Mouse (Mus musculus) heart, embryonic 14.5 days (tissue): ENCODE results near the gene C1qtnf2. TPM values are rescaled to one million over a fixed set of nuclear protein-coding genes. Genes with fewer than 3 reads are reported as not detected.
A peak's percentile ranks its signal among the peaks of the same experiment; 100 is the strongest.

Experiments used
- ATAC-seq: fragments of 200-750 bp; cut with Nextera tagmentation; 2 replicates; pipeline ENCODE4 v1.8.0; 2017; ENCODE audit warnings: low read depth, moderate TSS enrichment; ENCODE audit not compliant: insufficient number of reproducible peaks, insufficient read depth, low FRiP score
- H3K27ac ChIP-seq, 2 experiments: fragments of 200-500 bp in 1 of 2; fragments of 300-500 bp in 1 of 2; sonication (generic) in 1 of 2; replicated peaks in 1 of 2; 2 replicates each; pipeline ENCODE4 v1.5.1; 2012 to 2014; ENCODE audit warnings: low read depth in 2 of 2, low read length in 2 of 2, control low read depth in 1 of 2, mild to moderate bottlenecking in 1 of 2, mixed read lengths in 1 of 2; ENCODE audit not compliant: control insufficient read depth in 1 of 2, insufficient read depth in 1 of 2
- H3K27me3 ChIP-seq: fragments of 300-500 bp; sonication (generic); 2 replicates; pipeline ENCODE4 v1.6.1; 2014; ENCODE audit warnings: mild to moderate bottlenecking, low read length, control low read depth; ENCODE audit not compliant: control insufficient read depth, insufficient read depth
- H3K36me3 ChIP-seq: fragments of 300-500 bp; sonication (generic); 2 replicates; pipeline ENCODE4 v1.6.1; 2014; ENCODE audit warnings: mild to moderate bottlenecking, control low read depth, low read length, mixed read lengths; ENCODE audit not compliant: control insufficient read depth, insufficient read depth
- H3K4me1 ChIP-seq, 2 experiments: fragments of 200-500 bp in 1 of 2; fragments of 300-500 bp in 1 of 2; sonication (generic) in 1 of 2; 2 replicates each; pipeline ENCODE4 v1.6.1; 2012 to 2014; ENCODE audit warnings: low read length in 2 of 2, control low read depth in 1 of 2, mixed read lengths in 1 of 2; ENCODE audit not compliant: control insufficient read depth in 2 of 2, insufficient read depth in 2 of 2
- H3K4me2 ChIP-seq: fragments of 300-500 bp; sonication (generic); 2 replicates; pipeline ENCODE4 v1.6.1; 2014; ENCODE audit warnings: mild to moderate bottlenecking, low read length
- H3K4me3 ChIP-seq, 2 experiments: fragments of 200-500 bp in 1 of 2; fragments of 300-500 bp in 1 of 2; sonication (generic) in 1 of 2; 2 replicates each; pipeline ENCODE4 v1.5.1; 2012 to 2014; ENCODE audit warnings: low read length in 2 of 2, mild to moderate bottlenecking in 2 of 2, control low read depth in 1 of 2, low read depth in 1 of 2, moderate library complexity in 1 of 2; ENCODE audit not compliant: control insufficient read depth in 1 of 2, insufficient read depth in 1 of 2
- H3K9ac ChIP-seq: fragments of 300-500 bp; sonication (generic); 2 replicates; pipeline ENCODE4 v1.6.1; 2014; ENCODE audit warnings: mild to moderate bottlenecking, low read length
- H3K9me3 ChIP-seq: fragments of 300-500 bp; sonication (generic); 2 replicates; pipeline ENCODE4 v1.6.1; 2016; ENCODE audit warnings: low read length, control low read depth; ENCODE audit not compliant: control insufficient read depth
- WGBS: fragments of 180-500 bp; shearing (Covaris S2); extraction: QIAGEN DNeasy Blood & Tissue Kit; methylation state at CpG from one replicate; pipeline ENCODE4 v1.1.7; 2014; 5-methylcytosine and 5-hydroxymethylcytosine counted together
- polyA plus RNA-seq: library from polyadenylated mRNA; unstranded; fragments of >200 nt; fragmentation: Nextera tagmentation; extraction: Ambion mirVana; gene quantifications from 2 replicates; pipeline ENCODE4 v1.2.1, GENCODE M21; 2014

Gene C1qtnf2
- polyA plus RNA-seq, 1 experiment from 2014 or later, result 5.3 TPM

DNA sequence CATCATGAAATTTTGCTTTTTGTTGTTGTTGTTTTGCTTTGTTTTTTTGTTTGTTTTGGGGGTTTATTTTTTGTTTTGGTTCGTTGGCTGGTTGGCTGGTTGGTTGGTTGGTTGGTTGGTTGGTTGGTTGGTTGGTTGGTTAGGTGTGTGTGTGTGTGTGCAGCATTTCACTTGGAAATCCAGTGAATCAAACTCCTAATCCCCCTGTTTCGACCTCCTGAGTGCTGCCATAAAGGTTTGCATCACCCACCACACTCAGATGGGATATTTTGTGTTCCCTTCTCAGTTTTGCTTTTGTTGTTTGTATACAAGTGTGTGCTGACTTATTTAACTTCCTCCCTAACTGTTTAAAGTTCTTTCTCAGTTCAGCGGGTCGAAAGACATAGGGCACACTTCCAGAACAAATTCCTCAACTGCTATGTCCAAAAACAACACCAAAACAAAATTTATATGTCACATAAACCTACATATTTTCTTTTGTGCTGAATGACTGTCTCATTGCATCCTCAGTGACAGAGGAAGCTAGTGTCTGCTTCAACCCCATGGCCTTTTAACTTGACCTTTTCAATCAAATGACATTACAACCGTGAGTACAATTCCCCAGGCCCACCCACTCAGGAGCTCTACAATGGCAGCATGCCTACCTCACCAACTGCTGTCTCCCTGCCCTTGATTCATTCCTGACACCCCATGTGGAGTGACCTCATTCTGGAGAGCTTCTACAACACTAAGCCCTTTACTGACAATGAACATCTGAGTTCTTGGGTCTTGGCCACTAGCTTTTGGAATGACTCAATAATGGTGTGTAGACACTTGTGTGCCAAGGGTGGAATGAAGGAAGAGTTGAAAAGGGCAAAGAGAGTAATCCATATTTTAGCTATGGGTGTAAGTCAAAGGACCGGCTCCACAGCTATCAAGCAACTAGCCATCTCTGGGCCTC is 2.9 kb upstream of the C1qtnf2 start:
- no peak overlapping the region for H3K4me2 ChIP-seq
- H3K9ac ChIP-seq, result no peak overlapping the region
- H3K4me1 ChIP-seq, result peaks cover 8 to 10% of the 10 kb centered on the region in 2 experiments
- no peaks in the 10 kb centered on the region for H3K27me3 ChIP-seq
- no peak for ATAC-seq
- H3K9me3 ChIP-seq, result no peaks in the 10 kb centered on the region
- WGBS, result 66% methylated on average over 6 of the region's 6 CpGs
- H3K27ac ChIP-seq, result no peak overlapping the region; a peak in 1 of 4 replicates
- no peak overlapping the region for H3K4me3 ChIP-seq
- H3K36me3 ChIP-seq, result no peaks in the 10 kb centered on the region

- H3K4me2 ChIP-seq, result no peak overlapping the region
- ATAC-seq, result no peak
- WGBS, result 77% methylated on average over 1 of the region's 1 CpGs
Observed at GRCm38 (mm10) chr11:43473115-43473514, 961 bp upstream of the C1qtnf2 start.

GRCm38 (mm10) chr11:43473635-43474224 is 346 bp upstream of the C1qtnf2 start:
- no peaks in the 10 kb centered on the region for H3K9me3 ChIP-seq
- peak overlapping the region; percentile 75 for H3K4me2 ChIP-seq
- no peaks in the 10 kb centered on the region for H3K36me3 ChIP-seq
- peaks cover 8 to 10% of the 10 kb centered on the region in 2 experiments for H3K4me1 ChIP-seq
- H3K9ac ChIP-seq, result peak overlapping the region; percentile 57; the same call in 1 of the 2 replicates
- H3K27me3 ChIP-seq, result no peaks in the 10 kb centered on the region
- ATAC-seq, result 0 out of 2 replicates have a peak, but pooled peaks have one; percentile 4
- H3K4me3 ChIP-seq, result peak overlapping the region; percentile 36 to 46
- 52% methylated on average over 15 of the region's 15 CpGs for WGBS
- no peak overlapping the region for H3K27ac ChIP-seq

More at GRCm38 (mm10) chr11:43473115-43473514, 961 bp upstream of the C1qtnf2 start:
- Histone ChIP-seq H3K27ac (no peak overlapping the region), H3K4me1 (peaks cover 8 to 10% of the 10 kb centered on the region in 2 experiments), H3K9ac (no peak overlapping the region), H3K27me3 (no peaks in the 10 kb centered on the region), H3K36me3 (no peaks in the 10 kb centered on the region), H3K9me3 (no peaks in the 10 kb centered on the region), H3K4me3 (no peak overlapping the region)

GRCm38 (mm10) chr11:43479376-43479775 is 5.3 kb downstream of the C1qtnf2 start:
- no peaks in the 10 kb centered on the region for H3K36me3 ChIP-seq
- no peak overlapping the region for H3K4me3 ChIP-seq
- no peak overlapping the region for H3K27ac ChIP-seq
- H3K4me2 ChIP-seq, result no peak overlapping the region
- no peak overlapping the region for H3K9ac ChIP-seq
- H3K9me3 ChIP-seq, result no peaks in the 10 kb centered on the region
- no peak for ATAC-seq
- H3K4me1 ChIP-seq, result peaks cover 22 to 40% of the 10 kb centered on the region in 2 experiments
- 88% methylated on average over 3 of the region's 3 CpGs for WGBS
- H3K27me3 ChIP-seq, result no peaks in the 10 kb centered on the region

DNA sequence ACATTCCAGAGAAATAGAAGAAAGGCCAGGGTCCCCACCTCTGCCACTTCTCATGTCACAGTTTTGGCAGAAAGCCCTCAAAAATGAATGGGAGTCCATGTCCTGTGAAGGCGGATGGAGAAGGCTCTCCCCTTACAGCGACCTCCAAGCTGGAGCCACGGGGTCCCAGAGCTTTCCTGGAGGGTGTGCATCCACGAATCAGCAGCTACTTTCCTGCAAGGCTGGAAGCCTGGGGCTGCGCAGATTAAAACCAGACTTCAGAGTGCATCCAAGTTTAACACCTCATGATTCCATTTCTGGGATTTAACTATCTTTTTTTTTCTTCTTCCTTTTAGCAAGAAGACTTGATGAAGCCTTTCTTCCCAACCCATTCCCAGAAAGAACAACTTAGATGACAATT is 6.5 kb downstream of the C1qtnf2 start:
- Histone ChIP-seq H3K4me3 (no peak overlapping the region), H3K27me3 (no peaks in the 10 kb centered on the region), H3K4me2 (no peak overlapping the region), H3K27ac (no peak overlapping the region), H3K9me3 (no peaks in the 10 kb centered on the region), H3K9ac (no peak overlapping the region), H3K4me1 (peaks cover 21 to 43% of the 10 kb centered on the region in 2 experiments), H3K36me3 (no peaks in the 10 kb centered on the region)
- ATAC-seq, result no peak
- WGBS, result 46% methylated on average over 5 of the region's 5 CpGs

GRCm38 (mm10) chr11:43481672-43482522 is 7.8 kb downstream of the C1qtnf2 start:
- H3K4me3 ChIP-seq, result no peak overlapping the region
- no peaks in the 10 kb centered on the region for H3K27me3 ChIP-seq
- no peak overlapping the region for H3K4me2 ChIP-seq
- no peak overlapping the region for H3K9ac ChIP-seq
- peaks cover 21 to 43% of the 10 kb centered on the region in 2 experiments for H3K4me1 ChIP-seq
- no peaks in the 10 kb centered on the region for H3K9me3 ChIP-seq
- 60% methylated on average over 3 of the region's 3 CpGs for WGBS
- no peak for ATAC-seq
- no peak overlapping the region for H3K27ac ChIP-seq
- no peaks in the 10 kb centered on the region for H3K36me3 ChIP-seq

DNA sequence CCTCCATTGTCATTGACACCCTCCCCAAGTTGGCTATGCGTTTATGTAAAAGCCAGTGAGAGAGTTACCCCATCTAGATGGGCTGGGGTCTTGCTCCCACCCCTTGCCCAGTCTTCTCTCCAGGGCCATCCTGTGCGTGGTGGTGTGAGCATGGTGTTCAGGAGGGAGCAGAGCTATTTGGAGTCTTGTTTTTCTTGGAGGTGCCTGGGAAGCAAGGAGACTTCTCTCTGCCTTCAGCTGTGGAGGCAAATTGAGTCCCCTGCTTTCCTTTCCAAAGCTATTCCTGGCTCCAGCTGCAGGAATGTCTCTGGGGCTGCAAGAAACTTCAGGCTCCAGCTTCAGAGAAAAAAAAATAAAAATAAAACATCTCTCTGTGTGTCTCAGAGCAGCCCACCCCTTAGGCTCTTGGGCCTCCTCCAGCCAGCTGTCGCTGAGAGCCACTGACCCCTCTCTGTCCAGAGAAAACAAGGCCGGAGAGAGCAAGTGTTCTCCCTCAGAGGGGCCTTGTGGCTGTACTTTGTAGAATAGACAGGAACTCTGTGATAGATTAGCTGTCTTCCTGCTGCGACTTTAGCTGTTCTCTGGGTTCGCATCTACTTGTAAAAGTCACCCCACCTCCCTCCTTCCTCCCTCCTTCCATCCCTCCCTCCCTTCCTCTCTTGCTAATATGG is 9.2 kb downstream of the C1qtnf2 start:
- H3K4me3 ChIP-seq, result no peak overlapping the region
- H3K27me3 ChIP-seq, result no peaks in the 10 kb centered on the region
- no peaks in the 10 kb centered on the region for H3K36me3 ChIP-seq
- H3K4me2 ChIP-seq, result no peak overlapping the region
- H3K9ac ChIP-seq, result no peak overlapping the region
- peak; percentile 82 for ATAC-seq
- 41% methylated on average over 6 of the region's 6 CpGs for WGBS
- no peaks in the 10 kb centered on the region for H3K9me3 ChIP-seq
- H3K27ac ChIP-seq, result peak overlapping the region; percentile 80; a peak in 3 of 4 replicates
- peaks cover 21 to 43% of the 10 kb centered on the region in 2 experiments for H3K4me1 ChIP-seq
